Mouse (Mus musculus) liver, embryonic 14.5 days (tissue): ENCODE data around the gene Atxn7l1. TPM values are rescaled to one million over a fixed set of nuclear protein-coding genes. Genes with fewer than 3 reads are reported as not detected.

Experiments used
- ATAC-seq: fragments of 200-750 bp; cut with Nextera tagmentation; 2 replicates; pipeline ENCODE4 v1.8.0; 2017; ENCODE audit warnings: moderate number of reproducible peaks, mild to moderate bottlenecking, moderate library complexity; ENCODE audit not compliant: insufficient read depth
- DNase-seq, 3 experiments: peaks; one replicate each; pipeline ENCODE4 v3.0.0-alpha.2; 2012 to 2013; ENCODE audit warnings: low read depth in 3 of 3, low spot score in 3 of 3
- H3K27ac ChIP-seq: fragments of 300-500 bp; sonication (generic); 2 replicates; pipeline ENCODE4 v1.5.1; 2014; ENCODE audit warnings: moderate library complexity, mild to moderate bottlenecking, control low read depth, inconsistent platforms
- H3K27me3 ChIP-seq: fragments of 300-500 bp; sonication (generic); 2 replicates; pipeline ENCODE4 v1.6.1; 2014; ENCODE audit warnings: mild to moderate bottlenecking, low read length, moderate library complexity; ENCODE audit not compliant: control insufficient read depth, insufficient read depth
- H3K36me3 ChIP-seq: fragments of 300-500 bp; sonication (generic); replicated peaks from 2 replicates; pipeline ENCODE4 v1.6.1; 2014; ENCODE audit warnings: low read depth; ENCODE audit not compliant: control insufficient read depth, insufficient read depth
- H3K4me1 ChIP-seq, 2 experiments: fragments of 200-500 bp in 1 of 2; fragments of 300-500 bp in 1 of 2; sonication (generic) in 1 of 2; replicated peaks; 2 replicates each; pipeline ENCODE4 v1.6.1; 2012 to 2014; ENCODE audit warnings: antibody characterized with exemption in 1 of 2, inconsistent platforms in 1 of 2, low read length in 1 of 2; ENCODE audit not compliant: control insufficient read depth in 2 of 2, insufficient read depth in 2 of 2
- H3K4me2 ChIP-seq: fragments of 300-500 bp; sonication (generic); 2 replicates; pipeline ENCODE4 v1.6.1; 2014; ENCODE audit warnings: low read depth, mild to moderate bottlenecking, control low read depth, moderate library complexity
- H3K4me3 ChIP-seq, 2 experiments: fragments of 200-500 bp in 1 of 2; fragments of 300-500 bp in 1 of 2; sonication (generic) in 1 of 2; 2 replicates each; pipeline ENCODE4 v1.5.1; 2012 to 2014; ENCODE audit warnings: low read depth in 2 of 2, low read length in 2 of 2, mild to moderate bottlenecking in 2 of 2, control low read depth in 1 of 2, inconsistent platforms in 1 of 2, moderate library complexity in 1 of 2; ENCODE audit not compliant: insufficient read depth in 1 of 2
- H3K9ac ChIP-seq: fragments of 300-500 bp; sonication (generic); replicated peaks from 2 replicates; pipeline ENCODE4 v1.6.1; 2014; ENCODE audit warnings: mild to moderate bottlenecking, control low read depth, moderate library complexity
- H3K9me3 ChIP-seq: fragments of 300-500 bp; sonication (generic); 2 replicates; pipeline ENCODE4 v1.6.1; 2016; ENCODE audit warnings: low read length, mixed read lengths; ENCODE audit not compliant: control insufficient read depth
- CTCF ChIP-seq: IDR thresholded peaks from 2 replicates; pipeline ENCODE4 v1.5.1; 2016; ENCODE audit warnings: antibody characterized with exemption, low read depth, control low read depth
- EP300 ChIP-seq: IDR thresholded peaks from 2 replicates; pipeline ENCODE4 v1.6.1; 2016; ENCODE audit warnings: antibody characterized with exemption, low read depth
- WGBS: fragments of 180-500 bp; shearing (Covaris S2); extraction: QIAGEN DNeasy Blood & Tissue Kit; methylation state at CpG from one replicate; pipeline ENCODE4 v1.1.7; 2014; ENCODE audit not compliant: insufficient replicate concordance; 5-methylcytosine and 5-hydroxymethylcytosine counted together
- polyA plus RNA-seq, 2 experiments: library from polyadenylated mRNA; depleted of rRNA in 1 of 2; stranded (reverse) in 1 of 2; unstranded in 1 of 2; fragments of >200 nt; fragmentation: Nextera tagmentation in 1 of 2; extraction: Ambion mirVana in 1 of 2; gene quantifications; 2 replicates each; pipeline versions ENCODE4 v1.2.1 to v1.2.3; 2012 to 2014

The Atxn7l1 gene
- polyA plus RNA-seq, 2 experiments: 13.3 to 13.9 TPM

DNA sequence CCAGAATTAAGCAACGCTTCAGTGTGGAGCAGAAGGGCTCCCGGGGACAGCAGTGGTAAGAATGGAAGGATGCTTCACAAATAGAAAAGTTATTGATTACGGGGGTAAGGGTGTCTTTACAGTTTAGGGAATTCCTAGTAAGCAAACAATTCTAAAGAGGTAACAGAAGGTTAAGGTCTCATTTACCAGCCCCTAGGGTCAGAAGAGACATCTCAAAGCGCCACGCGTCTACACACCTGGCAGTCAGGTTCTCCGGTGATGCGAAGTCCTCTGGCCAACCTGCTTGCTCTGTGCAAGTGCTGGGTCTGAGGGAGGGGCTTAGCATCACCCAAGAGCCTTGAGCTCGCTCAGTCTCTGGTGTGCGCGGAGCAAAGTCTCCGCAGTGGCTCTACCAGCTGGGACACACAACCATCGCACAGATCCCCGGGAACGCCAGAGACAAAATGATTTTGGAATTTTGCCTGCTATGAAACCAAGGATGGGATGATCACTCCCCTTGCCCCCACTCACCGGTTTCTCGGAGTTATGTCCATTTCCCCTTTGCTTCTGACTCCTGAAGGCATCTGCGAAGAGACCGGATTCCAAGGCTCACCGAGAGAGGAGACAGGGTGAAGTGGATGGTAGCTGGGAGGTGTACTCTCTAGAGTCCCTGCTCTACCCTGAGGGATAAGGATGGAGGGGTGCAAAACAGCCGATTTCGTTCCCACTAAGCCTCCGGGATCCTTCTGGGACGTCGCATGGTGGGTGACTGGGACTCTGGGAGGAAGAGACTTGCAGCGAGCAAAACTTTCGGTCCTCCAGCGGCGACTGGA, 665 bp upstream of the Atxn7l1 start:
- 10% methylated on average over 29 of the region's 29 CpGs for WGBS
- TF ChIP-seq CTCF (no peak), EP300 (no peak)
- DNase-seq (no peak), ATAC-seq (peak; percentile 47)
- Histone ChIP-seq H3K9me3 (no peaks in the 10 kb centered on the region), H3K4me2 (peak overlapping the region; percentile 78), H3K36me3 (no peaks in the 10 kb centered on the region), H3K27ac (no peak overlapping the region), H3K9ac (peak overlapping the region; percentile 52), H3K4me3 (peak overlapping the region; percentile 61 to 87), H3K4me1 (peaks cover 8 to 15% of the 10 kb centered on the region in 2 experiments), H3K27me3 (peaks cover 21% of the 10 kb centered on the region)

DNA sequence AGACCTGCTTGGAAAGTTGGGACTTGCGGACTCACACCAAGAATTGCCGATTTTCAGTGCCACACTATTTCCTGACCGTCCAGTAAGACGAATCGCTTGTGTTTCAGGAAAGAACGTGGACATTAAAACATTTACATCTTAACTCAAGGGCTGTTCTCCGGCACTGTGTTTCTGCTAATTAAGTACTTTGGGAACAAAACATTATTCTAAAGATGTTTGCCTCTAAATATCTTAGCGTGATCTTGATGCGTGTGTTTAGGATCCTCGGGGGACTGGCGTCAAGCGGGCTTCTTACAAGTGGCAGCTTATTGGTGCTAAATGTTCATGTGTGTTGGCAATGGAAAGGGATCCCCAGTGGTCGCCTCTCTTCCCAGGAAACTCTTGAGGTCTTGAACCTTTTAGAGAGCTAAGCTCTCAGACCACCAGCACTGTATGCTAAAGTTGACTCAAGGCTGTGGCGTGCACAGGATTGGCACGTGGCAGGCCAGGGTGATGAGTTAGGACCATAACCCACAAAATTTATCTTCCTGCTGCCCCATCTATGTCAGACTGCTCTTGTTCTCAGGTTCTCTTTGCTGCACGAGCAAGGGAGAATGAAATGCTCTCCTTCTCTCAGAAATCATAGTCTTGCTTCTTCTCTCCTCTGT, 2.2 kb downstream of the Atxn7l1 start:
- no peak overlapping the region for H3K9ac ChIP-seq
- H3K9me3 ChIP-seq: no peaks in the 10 kb centered on the region
- H3K27ac ChIP-seq: no peak overlapping the region
- peaks cover 21% of the 10 kb centered on the region for H3K27me3 ChIP-seq
- no peak overlapping the region for H3K4me3 ChIP-seq
- H3K4me1 ChIP-seq: peaks cover 33 to 38% of the 10 kb centered on the region in 2 experiments
- WGBS: 85% methylated on average over 16 of the region's 16 CpGs
- ATAC-seq (no peak), DNase-seq (no peak)
- no peak overlapping the region for H3K4me2 ChIP-seq
- H3K36me3 ChIP-seq: no peaks in the 10 kb centered on the region
- TF ChIP-seq EP300: no peak
- TF ChIP-seq CTCF: no peak

DNA sequence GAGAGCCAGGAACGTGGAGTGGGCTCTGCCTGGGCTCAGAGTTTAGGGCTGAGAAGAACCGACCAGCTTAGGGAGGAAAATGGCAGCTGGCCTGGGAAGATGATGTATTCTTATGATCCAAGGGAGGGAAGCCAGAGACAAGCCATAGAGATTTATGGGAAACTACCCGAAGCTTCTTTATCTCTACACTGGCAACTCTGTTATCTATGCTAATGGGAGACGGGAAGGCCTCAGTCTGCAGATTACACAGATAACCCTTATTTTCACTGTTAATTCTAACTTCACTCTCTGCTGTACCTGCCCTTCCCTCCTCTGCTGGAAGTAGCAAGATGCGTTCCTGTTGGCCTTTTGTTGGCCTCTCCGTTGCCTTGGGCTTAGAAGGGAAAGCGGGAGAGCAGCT, 5.6 kb downstream of the Atxn7l1 start:
- ATAC-seq (no peak), DNase-seq (no peak)
- H3K27me3 ChIP-seq: no peaks in the 10 kb centered on the region
- 48% methylated on average over 7 of the region's 7 CpGs for WGBS
- TF ChIP-seq CTCF (no peak), EP300 (no peak; the same call in 1 of the 2 replicates)
- H3K4me2 ChIP-seq: peak overlapping the region; percentile 38
- no peaks in the 10 kb centered on the region for H3K9me3 ChIP-seq
- no peaks in the 10 kb centered on the region for H3K36me3 ChIP-seq
- H3K27ac ChIP-seq: peak overlapping the region; percentile 0
- no peak overlapping the region for H3K4me3 ChIP-seq
- no peak overlapping the region; the same call in 1 of the 2 replicates for H3K9ac ChIP-seq
- H3K4me1 ChIP-seq: peaks cover 34 to 40% of the 10 kb centered on the region in 2 experiments

DNA sequence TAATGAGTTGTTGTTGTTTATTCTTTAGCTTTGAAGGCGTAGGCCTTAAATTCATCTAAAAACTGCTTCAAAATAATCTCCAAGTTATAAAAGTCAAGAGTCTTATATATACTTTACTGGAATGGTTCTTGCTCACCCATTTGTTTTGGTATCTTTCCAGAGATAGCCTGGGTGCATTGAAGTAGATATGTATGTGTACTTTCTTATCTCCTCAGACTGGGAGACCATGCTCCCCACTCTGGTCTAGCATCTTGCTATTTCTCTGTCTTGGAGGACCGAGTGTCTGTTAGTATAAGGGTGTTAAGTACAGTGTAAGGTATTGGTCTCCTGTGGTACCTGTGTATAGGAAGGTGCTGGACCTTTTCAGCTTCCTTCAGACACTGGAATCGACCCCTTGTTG, 6.4 kb downstream of the Atxn7l1 start:
- H3K4me3 ChIP-seq: no peak overlapping the region
- H3K4me2 ChIP-seq: peak overlapping the region; percentile 38
- WGBS: 34% methylated on average over 3 of the region's 3 CpGs
- no peaks in the 10 kb centered on the region for H3K27me3 ChIP-seq
- peaks cover 27 to 33% of the 10 kb centered on the region in 2 experiments for H3K4me1 ChIP-seq
- TF ChIP-seq CTCF (no peak), EP300 (peak; percentile 78)
- DNase-seq (peak in 2 of 3 experiments; percentile 35 to 52), ATAC-seq (peak; percentile 79)
- H3K9me3 ChIP-seq: no peaks in the 10 kb centered on the region
- no peaks in the 10 kb centered on the region for H3K36me3 ChIP-seq
- H3K9ac ChIP-seq: peak overlapping the region; percentile 5
- peak overlapping the region; percentile 47 for H3K27ac ChIP-seq

DNA sequence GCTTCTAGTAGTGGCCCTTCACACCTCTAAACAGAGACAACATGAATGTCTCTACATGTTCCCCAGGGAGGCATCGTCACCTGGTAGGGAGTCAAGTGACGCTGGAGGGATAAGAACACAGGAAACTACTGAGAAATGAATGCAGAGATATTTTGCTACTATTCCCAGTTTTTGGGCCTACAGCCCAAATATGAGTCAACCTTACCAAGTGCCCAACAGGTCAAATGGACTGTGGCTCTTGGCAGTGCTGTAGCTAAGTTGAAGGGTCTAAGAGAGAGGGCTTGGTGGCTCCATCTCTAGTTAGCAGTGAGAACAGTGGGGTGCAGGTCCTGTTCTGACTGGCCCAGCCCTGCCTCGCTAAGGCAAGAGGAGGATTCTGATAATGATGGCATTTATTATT, 7.2 kb downstream of the Atxn7l1 start:
- Histone ChIP-seq H3K4me2 (no peak overlapping the region), H3K4me1 (peaks cover 26 to 30% of the 10 kb centered on the region in 2 experiments), H3K9ac (no peak overlapping the region), H3K36me3 (no peaks in the 10 kb centered on the region), H3K27ac (no peak overlapping the region), H3K27me3 (no peaks in the 10 kb centered on the region), H3K9me3 (no peaks in the 10 kb centered on the region), H3K4me3 (no peak overlapping the region)
- TF ChIP-seq CTCF (no peak), EP300 (no peak)
- no peak for DNase-seq
- ATAC-seq: no peak
- 82% methylated on average over 3 of the region's 3 CpGs for WGBS
